ENCODE assay signal across 25 mouse cellular contexts in the genomic region with DNA sequence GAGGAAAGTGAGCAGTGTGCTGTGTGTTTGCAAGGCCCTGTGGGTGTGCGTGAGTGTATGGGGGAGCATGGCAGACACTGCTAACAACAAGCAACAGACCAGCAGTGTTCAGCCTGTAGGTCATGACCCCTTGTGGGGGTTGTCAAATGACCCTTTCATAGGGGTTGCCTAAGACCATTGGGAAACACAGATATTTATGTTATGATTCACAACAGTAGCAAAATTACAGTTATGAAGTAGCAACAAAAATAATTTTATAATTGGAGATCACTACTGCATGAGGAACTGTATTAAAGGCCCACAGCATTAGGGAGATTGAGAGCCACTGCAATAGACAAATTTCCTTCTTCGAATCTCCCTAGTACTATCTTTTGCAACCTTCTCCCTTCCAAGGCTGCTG. TPM values are rescaled to one million over a fixed set of nuclear protein-coding genes. Genes with fewer than 3 reads are reported as not detected.
DNase-seq lines count a peak whose midpoint lies in the region; ATAC-seq lines count a peak whose summit lies in the region.
"Had no signal": no experiment of that assay in that cellular context is flagged by ENCODE, and none has a peak within 500 bp of the region (broad histone marks: within the 10 kb centered on the region; RNA-seq: fewer than 3 reads in every experiment).

No protein-coding gene starts in this region.

- no peak for DNase-seq in heart, embryonic 10.5 days (ENCODE audit: low spot score)
- no peak for DNase-seq in heart, postnatal 4 days
- DNase-seq in heart, postnatal 36 days = no peak
- DNase-seq in liver, embryonic 11.5 days (ENCODE audit: low spot score) = no peak
- no peak for DNase-seq in T-cell, adult 2 months (ENCODE audit: low spot score)
- DNase-seq: adrenal gland, adult 8-10 months; cerebellum, adult 8-10 months; cerebellum, postnatal 25 days; kidney, adult 18-20 months; kidney, postnatal 25 days; liver; lung, adult 18-20 months; lung, postnatal 10 days; midbrain, embryonic 14.5 days; retina, postnatal 1 day; right cerebral cortex, postnatal 25 days had no signal

- peak overlapping the region; percentile 67; the same call in 1 of the 2 replicates for H3K27ac ChIP-seq in heart, embryonic 10.5 days
- H3K27ac ChIP-seq in heart, embryonic 15.5 days = 0 out of 2 replicates have a peak overlapping the region, but pooled peaks have one; percentile 51
- no peak overlapping the region for H3K27ac ChIP-seq in liver, embryonic 16.5 days (ENCODE audit: low read length)
- H3K27ac ChIP-seq in liver, embryonic 11.5 days (ENCODE audit: low read depth, low read length) = no peak overlapping the region
- 0 out of 2 replicates have a peak overlapping the region, but pooled peaks have one; percentile 11 for H3K27ac ChIP-seq in embryonic facial prominence, embryonic 15.5 days (replicated peaks)
- H3K27ac ChIP-seq: kidney, embryonic 15.5 days; neural tube, embryonic 15.5 days had no signal

- peaks cover 97% of the 10 kb centered on the region for H3K4me1 ChIP-seq in heart, embryonic 10.5 days
- H3K4me1 ChIP-seq in heart, embryonic 15.5 days (replicated peaks) = peaks cover 98% of the 10 kb centered on the region
- H3K4me1 ChIP-seq in liver, embryonic 16.5 days (ENCODE audit: control insufficient read depth, low read depth, low read length) = peaks cover 29% of the 10 kb centered on the region
- peaks cover 40% of the 10 kb centered on the region for H3K4me1 ChIP-seq in liver, embryonic 11.5 days (replicated peaks; ENCODE audit: control insufficient read depth, insufficient read depth, low read length)
- peaks cover 85% of the 10 kb centered on the region for H3K4me1 ChIP-seq in embryonic facial prominence, embryonic 15.5 days

- 75% methylated on average over 2 of the region's 2 CpGs for WGBS in heart, embryonic 10.5 days
- 80% methylated on average over 2 of the region's 2 CpGs for WGBS in heart, embryonic 15.5 days
- 64% methylated on average over 2 of the region's 2 CpGs for WGBS in liver, embryonic 16.5 days (ENCODE audit: insufficient replicate concordance)
- WGBS in liver, embryonic 11.5 days = 82% methylated on average over 2 of the region's 2 CpGs
- 82% methylated on average over 2 of the region's 2 CpGs for WGBS in embryonic facial prominence, embryonic 15.5 days

- peaks cover 56% of the 10 kb centered on the region for H3K36me3 ChIP-seq in heart, embryonic 10.5 days
- peaks cover 30% of the 10 kb centered on the region; the same call in 1 of the 2 replicates for H3K36me3 ChIP-seq in heart, embryonic 15.5 days
- peaks cover 2% of the 10 kb centered on the region; the same call in 1 of the 2 replicates for H3K36me3 ChIP-seq in liver, embryonic 16.5 days (ENCODE audit: control insufficient read depth, insufficient read depth)
- peaks cover 6% of the 10 kb centered on the region; the same call in 1 of the 2 replicates for H3K36me3 ChIP-seq in liver, embryonic 11.5 days (ENCODE audit: control insufficient read depth, insufficient read depth, low read length)
- H3K36me3 ChIP-seq in embryonic facial prominence, embryonic 15.5 days = peaks cover 32% of the 10 kb centered on the region
- H3K36me3 ChIP-seq: neural tube, embryonic 15.5 days had no signal

- intact Hi-C loops in heart, postnatal 36 days (cut with DNase I) = no loop called here

- H3K4me2 ChIP-seq in heart, embryonic 15.5 days = no peak overlapping the region
- H3K4me2 ChIP-seq in liver, embryonic 16.5 days (ENCODE audit: low read depth, low read length) = no peak overlapping the region
- no peak overlapping the region for H3K4me2 ChIP-seq in liver, embryonic 11.5 days
- no peak overlapping the region for H3K4me2 ChIP-seq in embryonic facial prominence, embryonic 15.5 days (replicated peaks)
- H3K4me2 ChIP-seq: kidney, embryonic 15.5 days; neural tube, embryonic 15.5 days; stomach, embryonic 15.5 days had no signal

- no peak overlapping the region for H3K4me3 ChIP-seq in heart, embryonic 10.5 days
- no peak overlapping the region for H3K4me3 ChIP-seq in heart, embryonic 15.5 days
- H3K4me3 ChIP-seq in liver, embryonic 16.5 days (ENCODE audit: low read depth, low read length) = no peak overlapping the region
- H3K4me3 ChIP-seq in liver, embryonic 11.5 days (ENCODE audit: low read depth, low read length) = no peak overlapping the region
- H3K4me3 ChIP-seq in embryonic facial prominence, embryonic 15.5 days (replicated peaks) = no peak overlapping the region
- H3K4me3 ChIP-seq: kidney, embryonic 15.5 days; neural tube, embryonic 15.5 days; stomach, embryonic 15.5 days had no signal

- no peak overlapping the region for H3K9ac ChIP-seq in heart, embryonic 15.5 days
- no peak overlapping the region for H3K9ac ChIP-seq in liver, embryonic 16.5 days (ENCODE audit: low read depth, low read length)
- H3K9ac ChIP-seq in liver, embryonic 11.5 days (ENCODE audit: low read depth, low read length) = no peak overlapping the region
- no peak overlapping the region for H3K9ac ChIP-seq in embryonic facial prominence, embryonic 15.5 days
- H3K9ac ChIP-seq: kidney, embryonic 15.5 days; neural tube, embryonic 15.5 days; stomach, embryonic 15.5 days had no signal

- no peaks in the 10 kb centered on the region for H3K9me3 ChIP-seq in heart, embryonic 10.5 days
- no peaks in the 10 kb centered on the region for H3K9me3 ChIP-seq in heart, embryonic 15.5 days (replicated peaks)
- H3K9me3 ChIP-seq in liver, embryonic 16.5 days (replicated peaks; ENCODE audit: control insufficient read depth, low read length) = no peaks in the 10 kb centered on the region
- H3K9me3 ChIP-seq in liver, embryonic 11.5 days (ENCODE audit: control insufficient read depth, low read length) = no peaks in the 10 kb centered on the region
- no peaks in the 10 kb centered on the region for H3K9me3 ChIP-seq in embryonic facial prominence, embryonic 15.5 days (replicated peaks)
- H3K9me3 ChIP-seq: kidney, embryonic 15.5 days; neural tube, embryonic 15.5 days; stomach, embryonic 15.5 days had no signal

- no peak for ATAC-seq in heart, embryonic 15.5 days (replicated peaks; ENCODE audit: insufficient number of reproducible peaks, insufficient read depth, low FRiP score, low read depth)
- ATAC-seq in liver, embryonic 16.5 days (ENCODE audit: low read depth) = peak; percentile 40; the same call in 1 of the 2 replicates
- no peak for ATAC-seq in liver, embryonic 11.5 days (replicated peaks; ENCODE audit: low FRiP score)
- ATAC-seq in embryonic facial prominence, embryonic 15.5 days (ENCODE audit: insufficient number of reproducible peaks, low FRiP score, low TSS enrichment, low read depth) = no peak
- ATAC-seq: CD4-positive, CD25-positive, alpha-beta regulatory T cell, adult 4 months; forebrain, embryonic 16.5 days; hindbrain, embryonic 16.5 days had no signal

- no peaks in the 10 kb centered on the region for H3K27me3 ChIP-seq in heart, embryonic 10.5 days (ENCODE audit: insufficient read depth, poor library complexity, severe bottlenecking)
- no peaks in the 10 kb centered on the region for H3K27me3 ChIP-seq in heart, embryonic 15.5 days
- H3K27me3 ChIP-seq in liver, embryonic 16.5 days (ENCODE audit: control insufficient read depth, insufficient read depth, low read depth, low read length) = no peaks in the 10 kb centered on the region
- no peaks in the 10 kb centered on the region for H3K27me3 ChIP-seq in liver, embryonic 11.5 days (replicated peaks; ENCODE audit: control insufficient read depth, insufficient read depth, low read length)
- no peaks in the 10 kb centered on the region for H3K27me3 ChIP-seq in embryonic facial prominence, embryonic 15.5 days
- H3K27me3 ChIP-seq: kidney, embryonic 15.5 days; neural tube, embryonic 15.5 days; stomach, embryonic 15.5 days had no signal

RNA-seq across cellular contexts. Expression of gene Anxa6, which starts 13.5 kb away (rescaled TPM):
- 255 and 342 TPM in 2 replicates for polyA plus RNA-seq in heart, embryonic 10.5 days (2016; fragmentation: Nextera tagmentation; extraction: Ambion mirVana)
- 100 to 1,000 TPM; 355 to 365 TPM for total RNA-seq in heart, postnatal 4 days (2021)
- 315 and 367 TPM in 2 replicates for polyA plus RNA-seq in heart, embryonic 15.5 days (2015; fragmentation: Nextera tagmentation; extraction: Ambion mirVana)
- total RNA-seq in heart, postnatal 36 days (2021) = 100 to 1,000 TPM; 234 to 241 TPM
- 56.9 and 66.1 TPM in 2 replicates for polyA plus RNA-seq in liver, embryonic 16.5 days (2015; fragmentation: Nextera tagmentation; extraction: Ambion mirVana)
- polyA plus RNA-seq in liver, embryonic 11.5 days (2014; fragmentation: Nextera tagmentation; extraction: Ambion mirVana) = 78.5 and 86.6 TPM in 2 replicates
- 355 and 382 TPM in 2 replicates for polyA plus RNA-seq in embryonic facial prominence, embryonic 15.5 days (2015; fragmentation: Nextera tagmentation; extraction: Ambion mirVana)

RNA-seq across cellular contexts. Expression of gene Tnip1, which starts 57.0 kb away (rescaled TPM):
- 22.7 and 23.7 TPM in 2 replicates for polyA plus RNA-seq in heart, embryonic 10.5 days (2016; fragmentation: Nextera tagmentation; extraction: Ambion mirVana)
- total RNA-seq in heart, postnatal 4 days (2021) = 10 to 100 TPM; 29.5 to 33.7 TPM
- polyA plus RNA-seq in heart, embryonic 15.5 days (2015; fragmentation: Nextera tagmentation; extraction: Ambion mirVana) = 20.3 and 24.3 TPM in 2 replicates
- total RNA-seq in heart, postnatal 36 days (2021) = 10 to 100 TPM; 29.2 to 29.4 TPM
- 5.2 and 6.5 TPM in 2 replicates for polyA plus RNA-seq in liver, embryonic 16.5 days (2015; fragmentation: Nextera tagmentation; extraction: Ambion mirVana)
- 11.4 and 12.1 TPM in 2 replicates for polyA plus RNA-seq in liver, embryonic 11.5 days (2014; fragmentation: Nextera tagmentation; extraction: Ambion mirVana)
- polyA plus RNA-seq in embryonic facial prominence, embryonic 15.5 days (2015; fragmentation: Nextera tagmentation; extraction: Ambion mirVana) = 23.0 and 24.5 TPM in 2 replicates

RNA-seq across cellular contexts. Expression of gene Ccdc69, which starts 58.2 kb away (rescaled TPM):
- 10.4 and 17.5 TPM in 2 replicates for polyA plus RNA-seq in heart, embryonic 10.5 days (2016; fragmentation: Nextera tagmentation; extraction: Ambion mirVana)
- 10 to 100 TPM in 1 of 2 experiments, 1 to 10 TPM in 1; 9.2 to 12.2 TPM for total RNA-seq in heart, postnatal 4 days (2021)
- 17.6 and 21.4 TPM in 2 replicates for polyA plus RNA-seq in heart, embryonic 15.5 days (2015; fragmentation: Nextera tagmentation; extraction: Ambion mirVana)
- 1 to 10 TPM; 7.6 to 8.0 TPM for total RNA-seq in heart, postnatal 36 days (2021)
- 1.3 TPM in 2 replicates for polyA plus RNA-seq in liver, embryonic 16.5 days (2015; fragmentation: Nextera tagmentation; extraction: Ambion mirVana)
- polyA plus RNA-seq in liver, embryonic 11.5 days (2014; fragmentation: Nextera tagmentation; extraction: Ambion mirVana) = 1.2 and 1.4 TPM in 2 replicates
- 1.8 and 2.4 TPM in 2 replicates for polyA plus RNA-seq in embryonic facial prominence, embryonic 15.5 days (2015; fragmentation: Nextera tagmentation; extraction: Ambion mirVana)

Comparison
In these comparisons a context has a peak if more than half of its experiments do, and no peak if none do; other contexts are left out.
1. H3K27ac ChIP-seq: peak in heart, embryonic 10.5 days (single experiment), heart, embryonic 15.5 days (single experiment) and embryonic facial prominence, embryonic 15.5 days (single experiment); none in liver, embryonic 16.5 days (single experiment) and liver, embryonic 11.5 days (single experiment).